Mouse (Mus musculus): ENCODE measurements around the gene Zfp618.

Gene Zfp618

GRCm38 (mm10) chr4:63165636-63166035 is 200.3 kb downstream of the Zfp618 start:
- DNase-seq, result no peak

GRCm38 (mm10) chr4:63166323-63166722 is 200.9 kb downstream of the Zfp618 start:
- DNase-seq, result no peak

GRCm38 (mm10) chr4:63170061-63170460 is 204.7 kb downstream of the Zfp618 start:
- DNase-seq, result no peak

GRCm38 (mm10) chr4:63171122-63171521 is 205.7 kb downstream of the Zfp618 start:
- no peak for DNase-seq

GRCm38 (mm10) chr4:63171969-63172685 is 206.8 kb downstream of the Zfp618 start, which contains the start of gene Kif12:
TSS of gene Kif12 (minus strand) at chr4:63172131.
- DNase-seq, result no peak

- DNase-seq, result peak; percentile 52
Measured at GRCm38 (mm10) chr4:63181556-63181955, 216.2 kb downstream of the Zfp618 start.

- no peak for DNase-seq
Measured at GRCm38 (mm10) chr4:63186281-63186870, 221.0 kb downstream of the Zfp618 start.
